In genomic region chr2:159703100-159703499, GRCm38 (mm10) we compare ENCODE assay signal across 15 mouse cellular contexts.
"Had no signal": no experiment of that assay in that cellular context is flagged by ENCODE, and none has a peak within 500 bp of the region (broad histone marks: within the 10 kb centered on the region; RNA-seq: fewer than 3 reads in every experiment).

No protein-coding gene starts in this region.

- H3K4me2 ChIP-seq: limb, embryonic 15.5 days; liver, embryonic 12.5 days; midbrain, embryonic 13.5 days; neural tube, embryonic 15.5 days had no signal

- H3K36me3 ChIP-seq: limb, embryonic 15.5 days; liver, embryonic 12.5 days; midbrain, embryonic 13.5 days; neural tube, embryonic 15.5 days had no signal

- H3K27ac ChIP-seq: kidney, postnatal 0 days; layer of hippocampus, adult 2 months; left cerebral cortex, adult 2 months; limb, embryonic 15.5 days; liver, embryonic 12.5 days; midbrain, embryonic 13.5 days; neural tube, embryonic 15.5 days; stomach, postnatal 0 days had no signal

- ATAC-seq: liver, embryonic 12.5 days; midbrain, embryonic 13.5 days had no signal

- H3K4me3 ChIP-seq: layer of hippocampus, adult 2 months; left cerebral cortex, adult 2 months; limb, embryonic 15.5 days; liver, embryonic 12.5 days; midbrain, embryonic 13.5 days; myocyte; neural tube, embryonic 15.5 days had no signal

- H3K9me3 ChIP-seq: liver, embryonic 12.5 days had no signal

- H3K9ac ChIP-seq: limb, embryonic 15.5 days; liver, embryonic 12.5 days; midbrain, embryonic 13.5 days; neural tube, embryonic 15.5 days had no signal

- DNase-seq: kidney, adult 11 months; kidney, adult 9 months; kidney, postnatal 36 days; right cerebral cortex, adult 18-20 months; right cerebral cortex, postnatal 25 days; thymus, postnatal 4 days had no signal

- H3K4me1 ChIP-seq: limb, embryonic 15.5 days; liver, embryonic 12.5 days; midbrain, embryonic 13.5 days; neural tube, embryonic 15.5 days had no signal

- H3K27me3 ChIP-seq: limb, embryonic 15.5 days; liver, embryonic 12.5 days; midbrain, embryonic 13.5 days; neural tube, embryonic 15.5 days had no signal
